Mouse (Mus musculus) mesoderm, embryonic 11.5 days (tissue): ENCODE measurements at regions not wholly inside any gene's neighbourhood (a gene's known extent, or its start where the extent isn't known, plus 50 kb on each side); places are given as distances from the start of the nearest gene placed in this dataset.

Source experiments
- DNase-seq: peaks from one replicate; pipeline ENCODE4 v3.0.0-alpha.2; 2012; ENCODE audit warnings: low read depth, low spot score

- DNase-seq, result peak; percentile 70
Measured at GRCm38 (mm10) chr5:9954652-9955051, 229.7 kb upstream of the Grm3 start.

DNA sequence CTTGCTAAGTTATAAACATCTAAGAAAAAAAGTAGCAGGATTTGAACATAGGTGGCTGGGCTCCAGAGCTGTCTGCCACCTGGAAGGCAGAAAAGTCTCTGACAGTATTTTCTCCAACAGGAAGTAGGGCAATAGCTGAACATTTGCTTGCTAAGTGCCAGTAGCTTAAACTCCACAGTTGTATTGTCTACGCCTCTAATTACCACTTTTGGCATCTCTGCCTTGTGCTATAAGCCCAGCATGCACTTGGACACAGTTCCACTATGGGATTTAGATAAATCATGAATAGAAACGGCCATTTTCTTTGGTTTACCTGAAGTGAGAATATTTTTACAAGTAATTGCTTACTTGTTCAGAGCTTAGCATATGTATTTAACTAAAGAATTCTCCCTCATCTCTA, 213.8 kb upstream of the Grm3 start:
- DNase-seq, result no peak

DNA sequence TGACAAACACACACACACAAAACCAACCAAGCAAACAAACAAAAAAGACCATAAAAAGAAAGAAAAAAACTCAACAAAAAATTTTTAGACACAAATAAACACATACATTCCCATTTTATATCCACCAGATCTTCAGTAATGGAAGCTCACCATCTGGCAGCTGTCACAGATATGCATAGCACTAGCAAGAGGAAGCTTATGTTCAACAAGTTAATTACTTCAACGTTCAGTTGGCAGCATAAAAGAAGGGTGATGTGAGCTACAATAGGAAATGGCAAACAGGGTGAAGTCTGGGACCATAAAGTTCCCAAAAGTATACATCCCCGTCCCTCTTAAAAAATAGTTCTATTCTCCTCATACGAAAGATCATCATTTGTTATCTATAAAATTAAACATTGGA, 188.0 kb upstream of the Grm3 start:
- DNase-seq, result no peak

GRCm38 (mm10) chr5:9911783-9912182, 186.8 kb upstream of the Grm3 start:
- DNase-seq, result no peak

DNA sequence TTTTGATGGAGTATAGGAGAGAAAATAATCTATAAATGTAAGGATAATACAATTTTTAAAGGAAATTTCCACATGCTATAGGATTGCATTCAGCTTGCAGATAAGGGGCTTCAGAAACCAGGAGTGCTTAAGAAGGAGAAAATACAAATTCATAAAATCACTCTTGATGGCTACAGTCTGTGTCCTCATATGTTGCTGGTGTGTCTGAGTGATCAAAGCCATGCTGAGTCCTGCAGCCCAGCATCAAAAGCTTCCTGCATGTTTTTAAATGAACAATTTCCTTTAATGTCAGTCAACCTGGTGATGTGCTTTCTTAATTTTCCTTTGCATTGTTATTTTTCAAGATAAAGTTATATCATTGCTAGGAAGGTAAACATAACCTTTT, 186.1 kb upstream of the Grm3 start:
- DNase-seq, result no peak

- DNase-seq, result no peak
Measured at GRCm38 (mm10) chr5:9910452-9911088, 185.6 kb upstream of the Grm3 start.

DNA sequence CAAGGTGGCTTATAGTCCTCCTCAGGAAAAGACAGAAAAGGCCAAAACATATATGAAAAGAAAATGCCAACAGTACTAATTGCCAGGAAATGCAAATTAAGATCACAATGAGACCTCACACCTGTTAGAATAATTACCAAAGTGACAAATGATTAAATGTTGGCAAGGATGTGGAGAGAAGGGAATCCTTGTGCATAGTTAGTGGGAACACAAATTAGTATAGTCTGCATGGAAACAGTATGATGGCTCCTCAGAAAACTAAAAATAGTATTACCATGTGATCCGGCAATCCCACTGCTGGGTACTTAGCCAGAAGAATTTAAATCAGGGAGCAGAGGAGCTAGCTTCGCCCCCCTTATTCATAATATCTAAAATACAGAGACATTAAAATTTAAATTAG, 170.3 kb upstream of the Grm3 start:
- DNase-seq, result no peak

- no peak for DNase-seq
Measured at GRCm38 (mm10) chr5:9878063-9878462, 153.1 kb upstream of the Grm3 start.

GRCm38 (mm10) chr5:9869091-9869490, 144.1 kb upstream of the Grm3 start:
- DNase-seq, result no peak

DNA sequence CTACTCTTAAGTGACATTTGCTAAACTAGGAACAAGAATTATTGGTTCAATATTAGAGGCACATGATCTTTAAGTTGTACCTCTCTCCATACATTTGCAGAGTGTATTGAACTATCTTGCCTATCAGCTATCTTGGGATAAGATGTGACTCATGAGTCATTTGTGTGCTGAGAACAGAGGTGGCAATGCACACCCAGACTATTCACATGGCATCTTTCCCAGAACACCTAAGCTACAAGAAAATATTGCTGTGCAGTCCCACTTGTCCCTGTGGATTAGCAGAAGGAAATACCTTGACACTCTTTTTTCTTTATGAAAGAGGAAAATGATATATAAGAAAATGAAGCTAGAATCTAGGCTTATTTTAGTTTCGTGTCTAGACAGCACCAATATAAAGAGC, 104.8 kb upstream of the Grm3 start:
- DNase-seq, result no peak

GRCm38 (mm10) chr5:9801707-9802106, 76.7 kb upstream of the Grm3 start:
- no peak for DNase-seq

DNA sequence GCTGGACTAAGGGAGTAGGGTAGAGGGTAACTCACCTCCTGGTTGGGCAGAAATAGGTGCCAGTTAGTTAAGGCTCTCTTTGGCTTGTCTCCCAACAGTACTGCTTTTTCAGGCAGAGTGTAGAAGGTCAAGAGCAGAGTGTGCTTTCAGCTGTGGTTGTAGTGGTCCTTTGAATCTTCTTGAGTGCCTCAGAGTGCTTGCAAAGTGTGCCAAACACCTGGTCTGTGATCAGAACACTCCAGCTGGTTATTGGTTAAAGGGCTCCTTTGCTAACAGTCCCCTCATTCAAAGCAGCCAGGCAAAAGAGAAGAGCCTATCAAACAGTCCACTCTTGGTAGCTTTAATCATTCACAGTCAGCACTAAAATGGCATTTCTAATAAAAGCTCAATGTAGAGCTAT, 56.1 kb upstream of the Grm3 start:
- no peak for DNase-seq
